Mouse (Mus musculus) G1E (cell line): Measurements from ENCODE around the gene Mtss1l. TPM values are rescaled to one million over a fixed set of nuclear protein-coding genes. Genes with fewer than 3 reads are reported as not detected.

ENCODE experiments used
- ATAC-seq: 2 replicates; pipeline ENCODE4 v1.8.0; 2016; ENCODE audit warnings: mild to moderate bottlenecking; ENCODE audit not compliant: insufficient number of reproducible peaks, poor library complexity, low FRiP score, severe bottlenecking; ENCODE audit errors: extremely low read depth
- DNase-seq: peaks from one replicate; pipeline ENCODE4 v3.0.0; 2012; ENCODE audit warnings: low spot score
- H3K27me3 ChIP-seq: 2 replicates; pipeline ENCODE4 v1.6.1; 2012; ENCODE audit warnings: mild to moderate bottlenecking, low read length, inconsistent platforms; ENCODE audit not compliant: insufficient read depth
- H3K36me3 ChIP-seq: replicated peaks from 2 replicates; pipeline ENCODE3; 2012; ENCODE audit warnings: mild to moderate bottlenecking, inconsistent platforms
- H3K4me1 ChIP-seq: 2 replicates; pipeline ENCODE4 v1.6.1; 2012; ENCODE audit warnings: low read depth, low read length, inconsistent platforms, mixed read lengths; ENCODE audit not compliant: insufficient read depth
- H3K4me3 ChIP-seq: 2 replicates; pipeline ENCODE4 v1.5.1; 2012; ENCODE audit warnings: low read depth, mild to moderate bottlenecking, inconsistent platforms, low read length, moderate library complexity, mixed read lengths
- H3K9me3 ChIP-seq: replicated peaks from 2 replicates; pipeline ENCODE4 v1.6.1; 2012; ENCODE audit warnings: inconsistent platforms
- CTCF ChIP-seq: IDR thresholded peaks from 2 replicates; pipeline ENCODE4 v1.5.1; 2012; ENCODE audit warnings: low read depth, low read length, inconsistent platforms, mixed read lengths
- GATA1 ChIP-seq: IDR thresholded peaks from 2 replicates; pipeline ENCODE4 v1.6.1; 2012; ENCODE audit warnings: borderline replicate concordance, low read length, inconsistent platforms, mixed read lengths
- GATA2 ChIP-seq: IDR thresholded peaks from 2 replicates; pipeline ENCODE4 v1.6.1; 2012; ENCODE audit warnings: low read depth, low read length, inconsistent platforms, borderline replicate concordance
- POLR2AphosphoS5 ChIP-seq: IDR thresholded peaks from 2 replicates; pipeline ENCODE4 v1.6.1; 2012; ENCODE audit warnings: low read depth, low read length, inconsistent platforms; ENCODE audit not compliant: insufficient replicate concordance
- TAL1 ChIP-seq: conservative IDR thresholded peaks from 2 replicates; pipeline ENCODE4 v1.6.1; 2012; ENCODE audit warnings: low read depth, low read length, inconsistent platforms, mixed read lengths
- polyA plus RNA-seq: library from polyadenylated mRNA; stranded (reverse); fragments of >175 nt; gene quantifications from 2 replicates; pipeline ENCODE4 v1.2.3, GENCODE M21; 2012
- total RNA-seq, 2 experiments: library from RNA; stranded (forward) in 1 of 2; stranded (reverse) in 1 of 2; fragments of 200-1000 nt in 1 of 2; fragments of >200 nt in 1 of 2; fragmentation: Nextera tagmentation in 1 of 2; gene quantifications; 2 replicates each; pipeline ENCODE4 v1.2.3; 2014 to 2017

Mtss1l gene
- total and polyA plus RNA-seq, 3 experiments, result 0.15 to 0.33 TPM; not detected in 1

DNA sequence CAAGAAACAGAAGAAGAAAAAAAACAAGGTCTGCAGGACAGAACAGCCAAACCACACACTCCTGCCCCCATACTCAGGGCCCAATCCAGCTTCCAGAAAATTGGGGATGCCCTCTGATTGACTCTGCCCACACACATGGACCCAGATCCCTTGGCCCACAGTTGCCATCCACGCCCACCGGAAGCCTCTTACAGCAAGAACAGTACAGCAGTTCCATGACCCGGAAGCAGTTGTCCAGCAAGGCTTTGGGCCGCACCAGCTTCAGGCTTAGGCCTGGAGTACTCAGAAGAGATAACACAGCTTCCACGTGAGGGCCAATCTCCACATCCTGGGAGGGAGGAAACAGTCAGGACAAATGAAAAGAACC, 21.2 kb downstream of the Mtss1l start:
- Histone ChIP-seq H3K4me3 (no peak overlapping the region), H3K4me1 (no peaks in the 10 kb centered on the region; the same call in 1 of the 2 replicates), H3K27me3 (peaks cover 53% of the 10 kb centered on the region), H3K36me3 (no peaks in the 10 kb centered on the region), H3K9me3 (peaks cover 3% of the 10 kb centered on the region)
- DNase-seq, result no peak
- ATAC-seq, result no peak
- TF ChIP-seq GATA1 (no peak), TAL1 (no peak), CTCF (no peak), POLR2AphosphoS5 (no peak)

GRCm38 (mm10) chr8:110745162-110745561, 23.9 kb downstream of the Mtss1l start:
- Histone ChIP-seq H3K36me3 (no peaks in the 10 kb centered on the region), H3K4me3 (peak overlapping the region; percentile 44; the same call in 1 of the 2 replicates), H3K4me1 (no peaks in the 10 kb centered on the region), H3K9me3 (peaks cover 3% of the 10 kb centered on the region), H3K27me3 (peaks cover 47% of the 10 kb centered on the region)
- DNase-seq (no peak), ATAC-seq (no peak)
- TF ChIP-seq CTCF (no peak), TAL1 (no peak), POLR2AphosphoS5 (no peak; the same call in 1 of the 2 replicates), GATA1 (no peak), GATA2 (no peak)

GRCm38 (mm10) chr8:110746661-110747060, 25.4 kb downstream of the Mtss1l start:
- Histone ChIP-seq H3K4me3 (no peak overlapping the region), H3K27me3 (peaks cover 42% of the 10 kb centered on the region), H3K36me3 (no peaks in the 10 kb centered on the region), H3K9me3 (peaks cover 3% of the 10 kb centered on the region), H3K4me1 (no peaks in the 10 kb centered on the region)
- DNase-seq (no peak), ATAC-seq (no peak)
- no peak for TF ChIP-seq POLR2AphosphoS5
- no peak for TF ChIP-seq GATA1
- no peak for TF ChIP-seq CTCF
- no peak for TF ChIP-seq GATA2
- TF ChIP-seq TAL1, result no peak

DNA sequence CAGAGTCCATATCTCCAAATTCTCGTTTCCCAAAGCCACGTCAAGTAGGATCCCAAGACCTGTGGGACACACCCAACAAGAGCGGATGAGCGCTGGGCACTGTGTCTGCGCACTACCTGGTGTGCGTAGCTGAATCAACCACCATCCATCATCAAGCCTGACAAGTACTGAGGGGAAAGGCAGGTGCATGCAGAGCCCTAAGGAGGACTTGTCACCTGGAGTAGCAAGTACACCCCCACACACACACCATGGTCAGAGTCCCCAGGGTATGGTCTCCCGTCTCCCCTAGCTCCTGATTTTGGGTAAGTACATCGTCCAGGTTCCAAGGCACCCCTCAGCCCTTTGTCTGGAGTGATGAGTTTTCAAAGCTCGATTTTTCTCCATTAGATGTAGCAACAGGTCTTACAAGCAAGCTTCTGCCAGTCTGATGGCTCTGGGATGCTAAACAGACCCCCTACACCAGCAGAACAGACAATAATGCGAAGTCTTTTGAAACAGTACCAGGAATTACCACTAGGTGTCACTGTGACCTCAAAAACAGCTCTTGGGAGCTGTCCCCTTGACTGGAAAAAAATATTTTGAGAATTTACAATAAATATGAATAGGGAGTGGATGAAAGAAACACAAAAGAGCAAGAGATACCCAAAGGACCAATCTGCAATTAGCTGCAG, 28.4 kb downstream of the Mtss1l start:
- peak; percentile 50 for TF ChIP-seq CTCF
- no peak for TF ChIP-seq POLR2AphosphoS5
- TF ChIP-seq TAL1, result no peak
- no peaks in the 10 kb centered on the region for H3K36me3 ChIP-seq
- peak; percentile 47 for DNase-seq
- H3K27me3 ChIP-seq, result peaks cover 52% of the 10 kb centered on the region
- H3K4me1 ChIP-seq, result no peaks in the 10 kb centered on the region
- ATAC-seq, result no peak
- peaks cover 3% of the 10 kb centered on the region for H3K9me3 ChIP-seq
- no peak overlapping the region for H3K4me3 ChIP-seq

DNA sequence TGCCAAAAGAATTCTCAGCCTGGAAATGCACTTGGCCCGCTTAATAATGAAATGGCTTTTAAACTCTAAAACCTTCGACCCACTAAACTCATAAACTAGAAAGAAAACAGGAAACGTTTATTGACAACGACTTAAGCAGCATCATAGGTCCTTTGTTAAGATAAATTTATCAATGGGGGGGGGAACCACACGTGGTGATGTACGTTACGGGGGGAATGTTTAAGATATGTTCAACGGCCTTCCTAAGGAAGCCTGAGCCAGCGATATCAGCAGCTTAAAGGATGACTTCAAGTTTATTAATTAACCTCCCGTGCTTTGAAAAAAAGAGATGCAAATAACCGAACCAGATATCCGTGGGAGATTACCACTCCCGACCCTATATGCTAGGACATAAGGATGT, 29.0 kb downstream of the Mtss1l start:
- H3K4me1 ChIP-seq, result no peaks in the 10 kb centered on the region
- DNase-seq (no peak), ATAC-seq (no peak)
- TF ChIP-seq POLR2AphosphoS5, result no peak
- no peak for TF ChIP-seq GATA1
- TF ChIP-seq CTCF, result no peak
- no peak for TF ChIP-seq GATA2
- no peak for TF ChIP-seq TAL1
- H3K27me3 ChIP-seq, result peaks cover 56% of the 10 kb centered on the region
- H3K4me3 ChIP-seq, result no peak overlapping the region
- H3K9me3 ChIP-seq, result peaks cover under 1% of the 10 kb centered on the region
- no peaks in the 10 kb centered on the region for H3K36me3 ChIP-seq

GRCm38 (mm10) chr8:110751490-110751889, 30.2 kb downstream of the Mtss1l start:
- no peaks in the 10 kb centered on the region for H3K36me3 ChIP-seq
- no peaks in the 10 kb centered on the region for H3K9me3 ChIP-seq
- H3K4me1 ChIP-seq, result 0 out of 2 replicates have a peak, but pooled peaks cover 2% of the 10 kb centered on the region
- H3K4me3 ChIP-seq, result no peak overlapping the region
- peaks cover 60% of the 10 kb centered on the region for H3K27me3 ChIP-seq
- DNase-seq (no peak), ATAC-seq (no peak)
- TF ChIP-seq GATA1, result no peak
- no peak for TF ChIP-seq GATA2
- no peak for TF ChIP-seq TAL1
- TF ChIP-seq CTCF, result no peak
- TF ChIP-seq POLR2AphosphoS5, result no peak
